Mouse (Mus musculus) NIH3T3 (cell line): ENCODE data around the gene Pdxp.

Source experiments
- DNase-seq: peaks from one replicate; pipeline ENCODE4 v3.0.0-alpha.2; 2012; ENCODE audit warnings: low read depth

The Pdxp gene

DNA sequence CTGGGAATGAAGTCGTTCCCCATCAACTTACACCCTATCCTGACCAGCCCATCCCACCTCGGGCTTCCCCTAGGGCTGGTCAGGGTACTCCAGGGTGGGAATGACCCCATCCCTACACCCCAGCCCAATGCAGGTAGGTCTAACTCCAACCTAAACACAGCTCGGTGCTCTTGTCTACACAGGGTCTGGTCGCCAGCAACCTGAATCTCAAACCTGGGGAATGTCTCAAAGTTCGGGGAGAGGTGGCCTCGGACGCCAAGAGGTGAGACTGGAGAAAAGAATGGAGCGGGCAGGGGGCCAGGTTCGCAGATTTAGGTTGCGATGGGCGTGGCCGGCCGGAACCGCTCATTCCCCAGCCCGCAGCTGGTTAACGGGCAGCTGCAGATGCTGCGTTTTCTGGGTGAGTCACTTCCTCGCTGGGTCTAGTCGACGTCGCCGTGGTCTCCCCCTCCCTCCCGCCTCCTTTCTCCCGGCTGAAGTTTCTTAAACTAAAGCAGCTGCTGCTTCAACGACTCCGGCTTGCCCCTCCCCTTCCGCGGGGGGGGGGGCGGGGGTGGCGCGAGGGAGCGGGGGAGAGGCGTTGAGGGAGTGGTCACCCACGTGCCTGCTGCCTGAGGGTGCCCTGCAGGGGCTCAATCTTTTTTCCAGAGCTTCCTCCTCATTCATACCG, 14.2 kb downstream of the Pdxp start:
- peak; percentile 98 for DNase-seq

DNA sequence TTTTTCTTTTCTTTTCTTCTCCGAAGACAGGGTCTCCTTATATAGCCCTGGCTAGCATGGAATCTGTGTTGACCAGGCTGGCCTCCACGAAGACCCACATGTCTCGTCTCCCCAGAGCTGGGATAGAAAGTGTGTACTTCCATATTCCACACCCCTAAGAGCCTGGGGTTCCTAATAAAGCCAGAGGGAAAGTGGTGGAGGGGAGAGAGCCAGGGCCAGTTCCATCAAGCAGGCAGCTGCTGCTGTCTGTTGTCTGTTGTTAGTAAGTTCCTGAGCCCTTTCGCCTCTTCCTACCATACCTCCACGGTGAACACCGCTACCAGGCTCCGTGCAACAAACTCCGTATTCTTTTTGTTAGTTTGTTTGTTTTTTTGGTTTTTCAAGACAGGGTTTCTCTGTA, 14.8 kb downstream of the Pdxp start:
- DNase-seq: no peak

DNA sequence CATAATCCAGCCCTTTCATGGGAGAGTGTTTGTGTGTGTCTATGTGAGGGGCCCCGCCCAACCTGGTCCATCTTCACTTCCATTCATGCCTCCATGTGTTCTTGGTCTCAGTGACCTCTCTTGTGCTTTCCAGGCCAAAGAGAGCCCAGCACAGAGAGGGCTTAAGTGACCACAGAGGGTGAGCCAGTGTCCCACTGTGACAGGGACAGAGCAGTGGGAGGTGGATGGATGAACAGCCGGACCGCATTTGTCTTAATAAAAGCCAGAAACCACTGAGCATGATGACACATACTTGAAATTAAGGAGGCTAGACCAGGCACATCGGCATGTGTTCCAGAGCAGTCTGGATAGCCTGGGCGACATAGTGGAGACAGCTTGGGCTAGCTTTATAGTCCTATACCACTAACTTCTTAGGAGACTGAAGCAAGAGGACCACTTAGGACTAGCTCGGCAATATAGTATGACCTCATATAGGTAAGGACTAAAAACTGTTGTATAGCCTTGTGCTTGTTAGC, 16.5 kb downstream of the Pdxp start:
- peak; percentile 59 for DNase-seq

DNA sequence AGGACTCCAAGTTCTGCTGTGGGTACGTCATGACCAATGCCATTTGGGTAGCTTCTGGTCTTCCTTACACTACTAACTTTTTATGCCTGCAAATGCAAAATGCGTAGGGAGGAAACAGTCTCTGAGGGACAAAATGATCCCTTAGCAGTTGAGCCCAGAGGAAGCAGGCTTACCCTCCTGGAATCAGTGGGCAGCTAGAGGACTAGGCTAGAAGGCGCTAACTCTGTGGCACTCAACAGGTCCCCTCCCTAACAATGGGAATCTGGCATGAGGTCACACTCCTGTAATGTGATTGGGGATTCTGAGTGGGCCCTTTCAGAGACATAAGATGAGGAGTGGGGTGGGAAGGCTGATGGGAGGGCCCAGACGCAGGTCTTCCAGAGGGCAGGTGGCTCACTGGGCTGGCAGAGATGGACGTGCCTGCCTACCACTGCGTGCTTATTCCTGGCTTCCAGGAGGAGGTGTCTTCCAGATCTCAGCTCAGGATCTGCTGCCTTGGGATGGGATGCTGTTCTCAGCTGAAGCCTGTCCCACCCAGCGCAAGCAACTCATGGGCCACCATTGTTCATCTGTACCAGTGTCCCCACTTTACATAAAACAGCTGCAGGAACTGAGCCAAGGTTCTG, 17.2 kb downstream of the Pdxp start:
- DNase-seq: peak; percentile 64

DNA sequence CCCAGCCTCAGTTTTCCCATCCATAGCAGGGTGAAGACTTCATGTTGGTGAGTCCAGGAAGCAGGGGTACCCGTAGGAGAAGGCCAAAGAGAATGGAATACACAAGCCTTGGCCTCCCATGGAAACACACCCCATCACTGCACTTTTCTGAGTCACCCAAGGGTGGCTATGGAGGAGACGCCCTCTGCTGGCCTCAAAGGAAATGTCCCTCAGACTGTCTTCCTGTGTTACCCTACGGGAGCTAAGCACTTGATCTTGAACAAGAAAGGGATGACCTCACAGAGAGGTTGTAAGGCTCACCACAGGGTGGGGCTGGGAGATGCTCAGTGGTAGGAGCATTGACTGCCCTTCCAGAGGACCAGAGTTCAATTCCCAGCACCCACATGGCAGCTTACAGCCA, 17.9 kb downstream of the Pdxp start:
- DNase-seq: peak; percentile 88

DNA sequence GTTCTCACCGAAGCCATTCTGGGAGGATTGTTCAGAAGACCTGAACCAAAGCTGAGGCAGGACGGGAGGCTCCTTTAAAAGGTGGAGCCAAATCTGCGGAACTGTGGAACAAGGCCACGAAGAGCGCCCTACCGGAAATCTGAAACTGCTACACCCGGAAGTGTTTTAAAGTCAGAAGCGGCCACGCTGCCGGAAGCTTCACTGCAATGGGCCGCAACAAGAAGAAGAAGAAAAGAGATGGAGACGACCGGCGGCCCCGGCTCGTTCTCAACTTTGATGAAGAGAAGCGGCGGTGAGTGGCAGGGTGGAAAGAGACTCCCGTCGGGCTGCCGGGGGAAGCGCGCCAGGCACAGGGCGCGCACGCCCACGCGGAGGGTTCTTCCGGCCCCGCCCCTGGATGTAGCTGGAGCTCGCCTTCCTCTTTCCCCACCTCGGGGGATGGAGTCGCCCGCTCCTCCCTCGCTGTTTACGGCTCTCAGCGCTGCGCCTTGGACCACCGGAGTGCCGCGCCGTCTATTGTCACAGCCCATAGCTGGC, 21.1 kb downstream of the Pdxp start, which contains the start of gene Nol12:
Nol12 (plus strand) TSS at position 150 of the 537 bp plus-strand sequence.
- peak; percentile 94 for DNase-seq

DNA sequence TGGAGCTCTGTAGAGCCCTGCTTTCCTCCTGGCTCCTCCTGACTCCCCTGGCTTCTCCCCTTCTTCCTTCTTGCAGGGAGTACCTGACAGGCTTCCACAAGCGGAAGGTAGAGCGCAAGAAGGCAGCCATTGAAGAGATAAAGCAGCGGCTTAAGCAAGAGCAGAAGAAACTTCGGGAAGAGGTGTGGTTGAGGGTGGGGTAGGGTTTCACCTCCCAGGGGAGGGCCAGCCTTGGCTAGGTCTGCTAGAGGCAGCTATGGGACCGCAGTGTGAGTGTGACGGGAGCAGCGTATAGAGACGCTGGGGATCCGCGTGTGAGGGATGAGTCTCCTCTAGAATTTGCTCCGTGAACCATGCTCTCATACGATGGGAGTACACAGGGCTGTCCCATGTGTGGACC, 22.7 kb downstream of the Pdxp start:
- DNase-seq: no peak

DNA sequence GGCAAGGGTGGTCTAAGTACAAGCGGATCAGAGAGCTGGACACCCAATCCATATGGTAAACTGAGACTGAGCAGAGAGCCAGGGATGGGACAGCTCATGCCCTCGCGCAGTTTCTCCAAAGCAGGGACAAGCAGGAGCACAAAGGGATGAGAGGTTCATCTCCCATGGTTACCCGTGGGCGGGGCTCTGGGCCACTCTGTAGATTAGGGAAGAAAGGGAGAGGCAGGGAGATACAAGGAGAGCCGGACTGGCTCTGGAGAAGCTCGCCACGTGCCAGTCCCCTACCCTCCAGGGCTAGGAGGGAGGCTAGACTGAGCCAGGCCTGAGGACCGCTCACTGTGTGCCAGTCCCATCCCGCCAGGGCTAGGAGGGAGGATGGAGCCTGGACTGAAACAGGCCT, 23.6 kb downstream of the Pdxp start:
- DNase-seq: no peak

DNA sequence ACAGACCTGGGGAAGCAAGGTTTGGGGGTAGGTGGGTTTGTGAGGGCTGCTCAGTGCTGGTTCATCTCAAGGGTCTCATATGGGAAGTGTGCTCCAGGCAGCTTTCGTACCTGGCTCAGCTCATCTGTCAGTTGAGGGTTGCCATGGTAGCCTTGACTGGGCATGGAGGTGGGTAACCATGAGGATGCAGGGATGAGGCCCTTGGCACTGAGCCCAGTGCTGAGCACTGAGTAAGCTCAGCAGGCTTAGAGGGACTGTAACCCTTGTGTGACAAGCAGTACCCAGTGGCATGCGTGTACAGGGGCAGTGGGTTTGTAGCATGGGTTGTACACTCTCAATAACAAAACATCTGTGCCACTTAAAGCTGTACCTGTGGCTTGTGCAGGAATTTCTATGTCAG, 24.2 kb downstream of the Pdxp start:
- no peak for DNase-seq

DNA sequence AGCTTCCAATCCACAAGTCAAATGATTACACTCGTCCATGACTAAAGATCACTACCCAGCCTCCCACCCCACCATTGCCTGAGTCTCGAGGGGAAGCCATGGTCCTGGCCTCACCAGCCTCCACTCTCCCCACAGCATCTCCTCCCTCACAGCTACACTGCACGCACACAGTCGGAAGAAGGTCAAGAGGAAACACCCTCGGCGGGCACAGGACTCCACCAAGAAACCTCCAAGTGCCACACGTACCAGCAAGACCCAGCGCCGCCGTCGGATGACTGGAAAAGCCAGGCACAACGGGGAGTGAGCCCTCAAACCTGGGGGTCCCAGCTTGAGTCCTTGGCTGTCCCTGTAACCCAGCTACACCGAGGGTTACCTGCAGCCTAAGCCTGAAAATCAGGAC, 26.6 kb downstream of the Pdxp start:
- DNase-seq: no peak

DNA sequence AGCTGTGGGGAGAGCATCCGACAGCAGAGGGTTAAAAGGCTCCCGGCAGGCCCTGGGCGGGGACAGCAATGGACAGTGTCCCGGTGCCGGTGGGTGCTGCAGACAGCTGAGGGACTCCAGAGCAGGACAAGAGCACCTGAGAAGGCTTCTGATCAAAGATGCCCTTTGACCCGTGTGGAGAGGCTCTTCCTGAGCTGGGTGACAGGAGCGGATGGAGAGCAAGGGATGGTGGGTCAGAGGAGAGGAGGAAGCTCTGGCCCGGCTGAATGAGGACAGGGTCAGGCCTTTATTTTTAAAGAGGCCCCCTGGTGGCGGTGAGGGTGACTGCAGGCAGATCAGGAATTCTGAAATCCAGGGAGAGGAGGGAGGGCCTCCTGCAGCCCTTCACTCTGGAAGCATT, 28.9 kb downstream of the Pdxp start:
- DNase-seq: peak; percentile 91

DNA sequence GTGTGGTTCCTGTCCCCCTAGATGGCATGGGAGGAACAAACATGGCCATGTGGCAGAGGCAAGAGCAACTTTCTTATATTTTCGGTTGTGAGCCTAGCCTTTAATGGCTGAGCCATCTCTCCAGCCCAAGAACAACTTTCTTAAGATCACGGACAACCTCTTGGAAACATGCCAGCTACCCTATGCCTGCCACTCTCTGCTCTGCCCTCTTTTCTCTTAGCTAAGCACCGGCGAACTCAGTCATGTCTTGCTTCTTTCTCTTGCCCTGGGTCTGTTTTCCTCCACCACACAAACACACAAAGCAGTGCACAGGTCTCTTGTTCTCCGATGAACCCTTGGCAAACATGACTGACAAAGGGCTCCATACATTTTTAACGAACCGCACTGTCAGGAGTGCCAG, 32.5 kb downstream of the Pdxp start:
- no peak for DNase-seq

DNA sequence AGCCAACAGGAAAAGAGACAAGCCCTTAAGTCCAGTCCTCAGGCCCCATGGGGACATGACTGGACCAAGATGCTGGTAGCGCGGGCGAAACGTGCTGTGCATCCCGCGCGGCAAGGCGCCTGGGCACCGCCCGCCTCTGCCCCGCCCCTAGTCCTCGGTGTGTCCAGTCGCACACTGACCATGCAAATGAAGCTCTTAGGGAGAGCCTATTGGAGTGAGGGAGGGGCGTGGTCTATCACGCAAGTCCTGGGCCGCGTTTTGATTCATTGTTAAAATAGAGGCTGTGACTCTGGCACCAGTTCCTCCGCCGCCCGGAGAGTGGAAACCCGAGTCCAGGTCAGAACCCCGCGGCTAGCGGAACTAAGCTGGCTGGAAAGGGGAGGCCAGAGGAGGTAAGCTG, 33.9 kb downstream of the Pdxp start, which contains the start of gene Triobp:
Triobp (plus strand) TSS at position 68 of the 400 bp plus-strand sequence.
- peak; percentile 93 for DNase-seq

DNA sequence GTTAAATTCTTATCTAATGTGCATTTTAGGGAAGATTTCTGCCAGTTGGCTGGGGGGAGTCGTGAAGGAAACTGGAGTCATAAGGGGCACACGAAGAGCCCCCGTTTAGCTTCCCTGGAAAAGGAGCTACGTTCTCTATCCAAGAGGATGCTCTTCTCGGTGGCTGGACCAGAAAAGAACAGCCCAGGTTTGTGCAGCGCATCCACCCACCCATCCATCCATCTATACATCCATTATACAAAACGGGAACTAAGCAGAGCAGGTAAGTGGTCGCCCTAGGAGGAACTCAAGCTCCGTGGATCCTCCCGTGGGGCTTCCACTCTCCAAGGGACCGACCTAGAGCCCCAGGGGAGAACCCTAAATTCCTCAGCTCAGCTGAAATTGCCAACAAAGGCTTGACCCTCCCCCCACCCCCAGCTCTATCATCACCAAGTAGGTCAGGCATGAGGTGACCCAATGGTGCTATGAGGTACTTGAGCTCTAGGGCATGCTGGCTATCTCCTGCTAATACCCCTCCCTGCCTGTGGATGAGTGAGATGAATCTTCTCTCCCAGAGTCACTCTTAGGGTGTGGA, 34.5 kb downstream of the Pdxp start:
- DNase-seq: no peak

DNA sequence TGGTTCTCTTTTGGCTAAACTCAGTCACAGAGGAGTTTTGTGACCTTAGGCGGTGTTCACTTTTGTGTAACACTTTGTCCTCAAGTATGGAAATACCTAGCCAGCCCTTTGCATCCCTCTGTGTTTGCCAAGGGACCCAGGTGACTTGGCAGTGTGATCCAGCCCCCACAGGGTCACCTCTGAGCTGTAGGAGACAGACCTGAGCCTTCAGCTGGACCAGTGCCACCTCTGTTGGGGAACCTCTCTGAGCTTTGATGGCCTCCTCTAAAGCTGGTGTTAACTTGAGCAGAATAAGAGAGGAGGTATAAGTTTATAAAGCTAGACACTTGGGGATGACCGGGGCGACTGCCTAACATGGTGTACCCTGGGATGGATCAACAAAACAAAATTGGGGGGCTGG, 35.2 kb downstream of the Pdxp start:
- DNase-seq: no peak

DNA sequence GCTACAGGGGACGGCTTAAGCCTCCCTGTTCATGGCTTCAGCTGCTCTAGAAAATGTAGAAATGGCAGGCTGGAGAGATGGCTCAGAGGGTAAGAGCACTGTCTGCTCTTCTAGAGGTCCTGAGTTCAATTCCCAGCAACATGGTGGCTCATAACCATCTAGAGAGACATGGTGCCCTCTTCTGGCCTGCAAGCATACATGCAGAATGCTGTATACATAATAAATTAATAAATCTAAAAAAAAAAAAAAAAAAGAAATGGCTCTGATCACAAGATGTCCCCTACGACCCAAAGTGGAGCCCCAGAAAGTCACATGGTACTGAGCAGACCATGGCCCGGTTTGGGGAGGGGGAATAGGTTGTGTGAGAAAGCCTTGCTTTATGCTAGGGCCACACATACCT, 41.9 kb downstream of the Pdxp start:
- no peak for DNase-seq

DNA sequence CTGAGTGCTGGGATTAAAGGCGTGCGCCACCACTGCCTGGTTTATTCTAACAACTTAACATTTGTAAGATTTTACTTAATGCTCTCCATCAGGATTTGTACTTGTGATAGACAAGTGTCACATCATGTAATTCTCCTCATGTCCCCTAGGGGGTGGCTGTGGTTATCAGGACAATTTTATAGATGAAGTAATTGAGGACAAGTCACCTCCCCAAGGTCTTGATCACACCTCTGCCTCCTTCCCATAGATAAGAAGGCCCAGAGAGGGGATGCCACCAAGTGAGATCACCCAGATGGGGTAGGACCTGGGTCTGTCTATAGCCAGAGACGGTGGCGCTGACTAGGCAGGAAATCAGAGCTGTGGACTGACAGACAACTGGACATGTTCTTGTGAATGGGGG, 42.6 kb downstream of the Pdxp start:
- peak; percentile 39 for DNase-seq

DNA sequence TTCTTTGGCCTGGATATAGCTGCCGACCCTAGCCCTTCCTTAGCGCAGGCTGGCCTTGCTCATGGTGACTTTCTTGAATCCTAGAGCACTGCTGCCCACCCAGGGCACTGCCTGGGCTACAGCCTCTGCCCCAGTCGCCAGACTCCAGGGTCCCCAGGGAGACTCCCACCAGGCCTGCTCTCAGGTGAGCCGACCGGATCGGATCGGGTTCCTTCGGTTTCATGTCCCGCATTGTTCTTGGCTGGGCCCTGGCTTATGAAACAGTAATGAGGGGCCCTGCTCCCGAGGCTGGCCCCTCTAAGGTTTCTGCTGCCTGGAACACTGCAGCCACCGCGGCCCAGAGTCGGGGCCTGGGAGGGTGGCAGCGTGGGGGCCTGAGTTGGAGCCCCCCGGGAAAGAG, 43.3 kb downstream of the Pdxp start:
- no peak for DNase-seq

DNA sequence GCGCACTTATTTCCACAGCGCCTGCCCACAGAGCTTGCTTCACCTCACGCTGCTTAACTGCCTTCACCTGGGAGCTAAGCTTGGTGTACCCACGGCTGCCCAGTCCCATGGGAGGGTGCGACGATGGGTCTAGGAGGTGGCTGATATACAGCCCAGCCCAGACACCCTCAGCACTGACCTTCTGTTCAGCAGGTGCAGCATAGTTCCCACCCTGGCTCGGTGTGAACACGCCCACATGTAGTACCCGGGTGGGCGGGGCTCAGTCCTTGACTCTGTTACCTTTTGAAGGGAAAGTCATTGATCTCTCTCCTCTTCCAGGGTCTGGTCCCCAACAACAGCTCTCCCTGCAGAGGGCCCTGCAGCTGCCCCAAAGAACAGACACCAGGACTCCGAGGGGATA, 45.8 kb downstream of the Pdxp start:
- DNase-seq: no peak

DNA sequence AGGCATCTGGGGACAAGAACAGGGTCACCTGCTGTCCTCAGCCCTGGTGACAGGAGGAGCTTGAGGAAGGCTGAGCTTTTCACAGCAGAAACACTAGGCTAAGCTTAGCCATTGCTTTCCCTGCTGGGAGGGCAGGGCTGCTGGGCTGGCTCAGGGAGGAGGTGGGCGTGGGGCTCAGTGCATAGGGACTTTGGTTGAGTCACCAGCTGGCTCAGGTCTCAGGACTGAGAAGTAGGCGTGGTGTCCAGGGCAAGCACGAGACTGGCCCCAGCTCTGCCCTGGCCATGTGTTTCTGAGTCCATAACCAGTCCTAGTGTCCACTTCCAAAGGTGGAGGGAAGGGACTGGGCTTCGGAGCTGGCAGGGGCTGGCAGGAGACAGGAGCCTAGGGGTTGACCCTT, 46.4 kb downstream of the Pdxp start:
- DNase-seq: peak; percentile 94

DNA sequence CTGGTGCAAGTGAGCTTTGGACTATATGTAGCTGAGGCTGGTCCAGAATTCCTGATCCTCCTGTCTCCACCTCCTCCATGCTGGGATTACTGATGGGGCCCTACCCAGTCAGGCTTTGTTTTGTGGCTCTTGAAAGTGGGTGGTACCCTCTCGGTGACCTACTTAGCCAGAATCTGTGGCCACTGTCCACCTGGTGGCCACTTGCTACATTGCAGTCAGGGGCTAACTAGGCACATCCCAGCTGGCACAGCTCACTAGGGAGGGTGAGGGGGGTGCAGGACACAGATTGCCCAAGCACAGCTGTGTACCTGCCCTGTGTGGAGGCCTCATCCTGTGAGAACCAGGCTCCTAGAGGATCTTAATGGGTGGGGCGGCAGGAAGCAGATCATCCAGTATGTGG, 49.2 kb downstream of the Pdxp start:
- peak; percentile 93 for DNase-seq
